Mouse (Mus musculus) limb, embryonic 13.5 days (tissue): ENCODE measurements around the gene Ank3. TPM values are rescaled to one million over a fixed set of nuclear protein-coding genes. Genes with fewer than 3 reads are reported as not detected.

ENCODE experiments used
- ATAC-seq: fragments of 200-750 bp; cut with Nextera tagmentation; 2 replicates; pipeline ENCODE4 v1.8.0; 2017; ENCODE audit warnings: low read depth, moderate number of reproducible peaks, moderate TSS enrichment; ENCODE audit not compliant: low FRiP score
- H3K27ac ChIP-seq: fragments of 300-500 bp; sonication (generic); 2 replicates; pipeline ENCODE4 v1.5.1; 2015; ENCODE audit warnings: inconsistent platforms, mild to moderate bottlenecking, moderate library complexity
- H3K27me3 ChIP-seq: fragments of 300-500 bp; sonication (generic); 2 replicates; pipeline ENCODE4 v1.6.1; 2015; ENCODE audit warnings: mild to moderate bottlenecking, inconsistent platforms
- H3K36me3 ChIP-seq: fragments of 300-500 bp; sonication (generic); 2 replicates; pipeline ENCODE4 v1.6.1; 2015; ENCODE audit warnings: inconsistent platforms, mild to moderate bottlenecking, moderate library complexity
- H3K4me1 ChIP-seq: fragments of 300-500 bp; sonication (generic); 2 replicates; pipeline ENCODE4 v1.6.1; 2015; ENCODE audit warnings: inconsistent platforms
- H3K4me2 ChIP-seq: fragments of 300-500 bp; sonication (generic); replicated peaks from 2 replicates; pipeline ENCODE4 v1.6.1; 2015; ENCODE audit warnings: inconsistent platforms, mild to moderate bottlenecking, moderate library complexity
- H3K4me3 ChIP-seq: fragments of 300-500 bp; sonication (generic); 2 replicates; pipeline ENCODE4 v1.5.1; 2015; ENCODE audit warnings: moderate library complexity, mild to moderate bottlenecking, inconsistent platforms
- H3K9ac ChIP-seq: fragments of 300-500 bp; sonication (generic); 2 replicates; pipeline ENCODE4 v1.6.1; 2015; ENCODE audit warnings: mild to moderate bottlenecking, inconsistent platforms
- H3K9me3 ChIP-seq: fragments of 300-500 bp; sonication (generic); 2 replicates; pipeline ENCODE4 v1.6.1; 2016; ENCODE audit warnings: inconsistent platforms
- WGBS: fragments of 180-500 bp; shearing (Covaris S2); methylation state at CpG from one replicate; pipeline ENCODE4 v1.1.7; 2015; 5-methylcytosine and 5-hydroxymethylcytosine counted together
- polyA plus RNA-seq: library from polyadenylated mRNA; unstranded; fragments of >200 nt; fragmentation: Nextera tagmentation; extraction: Ambion mirVana; gene quantifications from 2 replicates; pipeline ENCODE4 v1.2.1, GENCODE M21; 2015

The Ank3 gene
- polyA plus RNA-seq, 1 experiment from 2014 or later, result 28.0 TPM

DNA sequence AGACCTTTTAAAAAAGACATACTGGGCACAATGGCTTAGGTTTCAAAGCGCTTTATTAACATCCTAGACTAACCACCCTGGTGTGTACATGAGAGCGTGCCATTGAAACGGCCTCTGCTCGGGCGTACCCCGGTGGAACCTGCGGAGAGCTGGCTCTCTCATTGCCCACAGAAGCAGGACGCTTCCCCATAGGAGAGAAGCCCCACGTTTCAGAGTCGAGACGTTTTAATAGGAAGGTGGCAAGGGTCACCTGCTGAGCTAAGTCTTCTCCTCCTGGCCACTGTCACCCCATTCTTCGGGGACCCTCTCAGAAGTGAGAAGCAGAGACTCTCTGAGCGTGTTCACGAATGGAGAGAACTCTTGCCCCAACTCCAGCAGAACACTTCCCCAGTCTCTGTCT, 526.3 kb downstream of the Ank3 start:
- H3K36me3 ChIP-seq, result no peaks in the 10 kb centered on the region
- peak overlapping the region; percentile 43; the same call in 1 of the 2 replicates for H3K9ac ChIP-seq
- ATAC-seq, result no peak
- no peaks in the 10 kb centered on the region for H3K9me3 ChIP-seq
- peak overlapping the region; percentile 38 for H3K4me3 ChIP-seq
- WGBS, result 3% methylated on average over 14 of the region's 14 CpGs
- no peak overlapping the region; the same call in 1 of the 2 replicates for H3K27ac ChIP-seq
- H3K27me3 ChIP-seq, result no peaks in the 10 kb centered on the region
- H3K4me2 ChIP-seq, result peak overlapping the region; percentile 69
- peaks cover 52% of the 10 kb centered on the region for H3K4me1 ChIP-seq

DNA sequence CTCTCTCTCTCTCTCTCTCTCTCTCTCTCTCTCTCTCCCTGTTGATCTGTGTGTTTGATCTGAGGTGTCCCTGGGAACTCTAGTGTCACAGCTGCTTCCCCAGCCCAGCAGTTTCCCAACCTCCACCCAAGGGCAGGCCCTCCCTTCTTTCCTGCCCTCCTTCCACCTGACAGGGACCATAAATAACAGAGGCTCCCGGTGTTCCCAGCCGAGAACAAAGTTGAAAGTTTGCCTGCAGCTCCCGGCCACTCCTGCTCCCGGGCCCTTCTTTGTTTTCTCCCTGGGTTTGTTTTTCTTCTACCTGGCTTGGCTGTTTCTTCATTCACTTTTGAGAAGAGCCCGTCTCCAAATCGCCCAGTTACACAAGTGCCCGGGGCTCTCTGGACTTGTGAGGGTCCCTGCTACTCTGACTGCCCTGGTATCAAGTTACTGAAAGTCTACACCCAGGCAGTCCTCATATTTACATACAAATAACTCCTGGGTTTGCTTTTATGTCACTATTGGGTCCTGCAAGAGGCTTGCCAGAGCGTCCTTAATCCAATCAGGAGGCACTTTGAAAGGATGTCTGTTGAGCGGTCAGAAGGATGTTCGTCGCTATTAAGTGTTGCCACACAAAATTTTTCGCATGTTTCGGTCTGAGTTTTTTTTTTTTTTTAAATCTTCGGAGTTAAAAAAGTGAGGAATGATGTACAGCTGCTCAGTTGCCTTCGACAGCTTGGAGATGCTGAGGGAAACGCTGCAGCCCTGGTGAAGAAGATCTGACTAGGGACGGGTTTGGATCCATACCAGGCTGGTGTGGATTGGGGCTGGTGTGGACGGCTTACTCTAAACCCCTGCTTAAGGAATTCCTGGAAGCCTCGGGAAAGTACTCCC, 526.9 kb downstream of the Ank3 start:
- Histone ChIP-seq H3K27ac (peak overlapping the region; percentile 28; the same call in 1 of the 2 replicates), H3K4me2 (peak overlapping the region; percentile 69), H3K4me3 (peak overlapping the region; percentile 38), H3K27me3 (no peaks in the 10 kb centered on the region), H3K9me3 (no peaks in the 10 kb centered on the region), H3K4me1 (peaks cover 48% of the 10 kb centered on the region), H3K36me3 (no peaks in the 10 kb centered on the region), H3K9ac (peak overlapping the region; percentile 37; the same call in 1 of the 2 replicates)
- peak; percentile 63; the same call in 1 of the 2 replicates for ATAC-seq
- WGBS, result under 1% methylated on average over 19 of the region's 19 CpGs

DNA sequence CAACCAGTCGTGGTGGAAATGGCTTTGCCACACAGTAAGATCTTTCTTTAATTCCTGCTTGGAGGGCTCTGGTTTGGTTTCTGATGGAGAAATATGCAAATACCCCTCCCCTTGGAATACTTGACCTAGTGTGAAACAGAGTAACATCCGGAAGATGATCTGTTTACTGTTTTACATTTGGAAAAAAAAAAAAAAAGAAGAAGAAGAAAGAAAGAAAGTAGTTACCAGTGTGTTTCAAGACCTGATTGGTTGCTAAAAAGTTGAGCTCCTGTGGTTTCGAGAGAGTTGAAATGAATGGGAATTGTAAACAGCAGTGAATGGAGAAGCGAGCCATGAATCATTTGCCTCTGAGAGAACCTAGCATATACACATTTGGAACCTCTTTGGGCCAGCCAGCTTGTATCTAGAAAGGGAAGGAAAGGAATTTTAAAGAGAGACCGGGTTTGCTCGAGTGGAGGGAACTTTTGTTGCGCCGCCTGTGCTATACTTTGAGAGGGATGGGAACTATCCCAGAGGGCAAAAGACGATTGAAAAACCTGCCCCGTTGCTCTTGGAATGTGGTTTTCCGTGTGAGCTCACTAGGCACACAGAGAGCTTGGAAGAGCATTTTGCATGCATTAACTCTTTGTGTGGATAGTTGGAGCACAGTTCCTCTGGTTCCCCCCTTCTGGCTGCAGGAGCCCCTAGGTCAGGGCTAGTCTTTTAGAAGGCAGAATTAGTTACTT, 527.7 kb downstream of the Ank3 start:
- Histone ChIP-seq H3K27ac (peak overlapping the region; percentile 44; the same call in 1 of the 2 replicates), H3K27me3 (no peaks in the 10 kb centered on the region), H3K9ac (peak overlapping the region; percentile 37), H3K36me3 (no peaks in the 10 kb centered on the region), H3K4me3 (peak overlapping the region; percentile 38), H3K4me1 (peaks cover 48% of the 10 kb centered on the region), H3K4me2 (peak overlapping the region; percentile 69), H3K9me3 (no peaks in the 10 kb centered on the region)
- WGBS, result under 1% methylated on average over 11 of the region's 11 CpGs
- ATAC-seq, result no peak

DNA sequence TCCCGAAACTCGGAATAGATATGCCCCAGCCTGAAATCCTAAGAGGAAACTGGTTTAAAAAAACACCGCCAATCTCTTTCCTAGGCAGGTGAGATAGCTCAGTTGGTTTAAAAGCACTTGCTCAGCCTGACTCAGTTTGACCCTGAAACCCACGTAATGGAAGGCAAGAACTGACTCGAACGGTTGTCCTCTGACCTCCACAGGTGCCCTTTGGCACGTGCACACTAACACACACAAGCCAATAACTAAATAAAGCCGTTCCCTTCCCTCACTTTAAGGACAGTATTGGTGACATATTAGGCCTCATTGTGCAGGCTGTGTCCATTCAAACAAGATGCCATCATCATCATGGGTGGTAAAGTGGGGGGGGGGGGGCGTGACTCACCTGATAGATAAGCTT, 528.4 kb downstream of the Ank3 start:
- Histone ChIP-seq H3K4me2 (peak overlapping the region; percentile 69), H3K4me1 (peaks cover 48% of the 10 kb centered on the region), H3K9me3 (no peaks in the 10 kb centered on the region), H3K4me3 (peak overlapping the region; percentile 38), H3K27ac (peak overlapping the region; percentile 44; the same call in 1 of the 2 replicates), H3K9ac (peak overlapping the region; percentile 32; the same call in 1 of the 2 replicates), H3K27me3 (no peaks in the 10 kb centered on the region), H3K36me3 (no peaks in the 10 kb centered on the region)
- WGBS, result 6% methylated on average over 9 of the region's 9 CpGs
- no peak for ATAC-seq

DNA sequence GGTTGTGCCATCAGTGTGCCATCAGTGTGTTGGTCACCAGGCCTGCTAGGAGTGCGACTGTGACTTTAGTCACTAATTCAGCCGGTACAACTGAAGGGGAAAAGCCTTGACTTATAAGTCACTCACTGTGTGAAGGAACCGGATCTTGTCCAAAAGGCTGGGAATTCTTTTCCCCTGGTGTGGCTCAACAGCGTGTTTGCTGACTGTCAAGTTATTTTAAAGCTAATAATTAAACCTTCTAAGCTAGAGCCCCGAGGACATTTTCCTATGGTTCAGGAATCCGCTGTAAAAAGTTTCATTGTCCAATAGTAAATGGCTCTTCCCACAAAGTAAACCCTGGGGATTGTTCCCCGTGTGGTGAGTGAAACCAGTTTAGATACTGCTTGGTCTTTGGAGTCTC, 529.8 kb downstream of the Ank3 start:
- WGBS, result 36% methylated on average over 7 of the region's 7 CpGs
- H3K36me3 ChIP-seq, result peaks cover 8% of the 10 kb centered on the region; the same call in 1 of the 2 replicates
- ATAC-seq, result no peak
- no peaks in the 10 kb centered on the region for H3K27me3 ChIP-seq
- H3K9ac ChIP-seq, result no peak overlapping the region
- peak overlapping the region; percentile 69 for H3K4me2 ChIP-seq
- H3K27ac ChIP-seq, result peak overlapping the region; percentile 3; the same call in 1 of the 2 replicates
- peaks cover 48% of the 10 kb centered on the region for H3K4me1 ChIP-seq
- no peak overlapping the region for H3K4me3 ChIP-seq
- no peaks in the 10 kb centered on the region for H3K9me3 ChIP-seq

DNA sequence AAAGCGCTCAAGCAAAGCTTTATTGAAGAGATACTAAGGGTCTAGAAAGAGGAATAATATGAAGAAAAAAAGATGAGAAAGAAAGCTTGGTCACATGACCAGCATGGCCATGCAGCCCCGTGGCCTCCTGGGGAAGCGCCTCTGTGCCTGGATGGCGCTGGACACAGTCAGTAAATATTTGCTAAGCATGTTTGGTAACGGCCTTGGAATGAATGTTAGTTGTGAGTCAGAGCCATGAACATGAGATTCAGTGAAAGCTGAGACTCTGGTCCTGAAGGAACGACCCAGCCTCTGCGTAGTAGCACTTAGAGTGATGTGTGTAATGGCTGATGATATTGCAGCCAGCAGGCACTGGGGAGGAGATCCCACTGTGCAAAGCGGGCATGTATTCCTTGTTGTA, 531.9 kb downstream of the Ank3 start:
- peaks cover 30% of the 10 kb centered on the region for H3K4me1 ChIP-seq
- no peak overlapping the region for H3K9ac ChIP-seq
- H3K27me3 ChIP-seq, result no peaks in the 10 kb centered on the region
- no peak overlapping the region for H3K4me2 ChIP-seq
- H3K4me3 ChIP-seq, result no peak overlapping the region
- 95% methylated on average over 8 of the region's 8 CpGs for WGBS
- no peak for ATAC-seq
- H3K36me3 ChIP-seq, result peaks cover 13% of the 10 kb centered on the region
- no peak overlapping the region for H3K27ac ChIP-seq
- no peaks in the 10 kb centered on the region for H3K9me3 ChIP-seq

DNA sequence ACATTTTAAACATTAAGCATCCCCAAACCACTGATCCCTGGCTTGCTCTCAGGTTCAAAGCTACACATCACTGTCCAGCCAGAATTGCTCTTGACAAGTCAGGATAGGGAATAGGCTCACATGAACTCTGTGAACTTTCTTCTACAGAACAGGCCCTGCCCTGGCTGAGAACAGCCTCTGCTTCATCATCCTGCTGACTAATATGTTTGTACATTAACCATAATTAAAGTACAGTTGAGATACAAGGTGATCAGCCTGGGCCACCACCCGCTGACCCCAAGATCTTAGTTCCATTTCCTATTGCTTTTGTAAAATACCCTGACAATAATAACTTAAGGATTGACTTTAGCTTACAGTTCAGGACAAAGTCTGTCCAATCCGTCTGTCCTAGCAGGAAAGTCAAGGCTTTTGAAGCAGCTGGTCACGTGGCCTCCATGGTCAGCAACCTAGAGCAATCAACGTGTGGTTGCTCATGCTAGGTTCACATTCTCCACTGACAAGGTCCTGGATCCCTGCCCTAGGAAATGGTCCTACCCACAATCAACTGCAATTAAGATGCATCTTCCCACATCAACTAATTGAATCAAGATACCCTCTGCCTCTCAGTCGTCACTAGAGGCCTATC, 538.0 kb downstream of the Ank3 start:
- H3K36me3 ChIP-seq, result peaks cover 19% of the 10 kb centered on the region
- no peaks in the 10 kb centered on the region for H3K9me3 ChIP-seq
- ATAC-seq, result no peak
- H3K27me3 ChIP-seq, result no peaks in the 10 kb centered on the region
- H3K4me1 ChIP-seq, result no peaks in the 10 kb centered on the region
- H3K4me2 ChIP-seq, result no peak overlapping the region
- no peak overlapping the region for H3K9ac ChIP-seq
- H3K27ac ChIP-seq, result no peak overlapping the region
- 90% methylated on average over 5 of the region's 5 CpGs for WGBS
- H3K4me3 ChIP-seq, result no peak overlapping the region

DNA sequence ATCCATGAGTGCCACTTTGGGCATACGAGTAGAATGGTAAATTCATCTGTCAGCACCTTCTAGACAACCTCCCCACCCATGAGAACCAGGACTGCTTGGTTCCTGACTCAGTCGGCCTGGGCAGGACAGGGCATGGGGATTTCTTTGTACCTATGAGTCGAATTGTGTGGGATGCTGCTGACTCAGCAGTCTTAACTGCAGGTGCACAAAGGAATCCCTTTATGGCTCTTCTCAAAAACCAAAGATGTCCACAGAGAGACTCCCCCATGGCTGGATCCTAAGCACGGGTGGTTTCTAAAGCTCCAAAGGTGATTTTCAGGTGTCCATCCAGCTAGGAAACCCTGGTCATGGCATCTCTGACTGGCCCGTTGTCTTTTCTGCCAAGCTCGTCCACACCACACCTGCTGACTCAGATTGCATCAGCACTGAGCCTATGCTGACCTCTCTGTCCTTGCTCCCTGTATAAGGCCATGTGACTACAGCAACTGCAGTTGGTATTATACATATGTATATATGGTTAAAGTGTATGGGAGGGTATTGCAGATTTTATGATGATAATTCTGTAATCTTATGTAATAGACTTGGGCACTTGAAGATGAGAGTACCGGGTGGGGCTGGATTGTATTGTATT, 538.8 kb downstream of the Ank3 start:
- no peaks in the 10 kb centered on the region for H3K4me1 ChIP-seq
- WGBS, result 88% methylated on average over 7 of the region's 7 CpGs
- H3K4me3 ChIP-seq, result no peak overlapping the region
- H3K27me3 ChIP-seq, result no peaks in the 10 kb centered on the region
- no peak for ATAC-seq
- H3K9ac ChIP-seq, result no peak overlapping the region
- peaks cover 19% of the 10 kb centered on the region for H3K36me3 ChIP-seq
- H3K9me3 ChIP-seq, result no peaks in the 10 kb centered on the region
- no peak overlapping the region for H3K4me2 ChIP-seq
- no peak overlapping the region for H3K27ac ChIP-seq

DNA sequence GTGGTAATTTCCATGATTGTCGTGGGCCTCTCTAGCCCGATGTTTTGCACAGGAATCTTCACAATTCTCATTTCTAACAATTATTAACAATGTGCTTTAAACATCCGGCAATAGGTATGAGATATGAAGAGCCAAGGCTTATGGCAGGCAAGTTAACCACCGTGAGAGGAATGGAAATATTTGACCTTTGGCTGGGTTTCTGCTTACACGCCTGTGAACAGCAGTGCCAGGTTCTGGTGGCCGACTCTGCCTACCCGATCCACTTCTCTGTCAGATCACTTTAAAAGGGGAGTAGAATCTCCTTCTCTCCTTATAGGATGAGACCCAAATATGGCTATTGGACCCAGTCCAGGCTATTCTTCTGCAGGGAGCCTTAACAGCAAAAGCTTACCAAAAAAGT, 540.6 kb downstream of the Ank3 start:
- H3K27me3 ChIP-seq, result no peaks in the 10 kb centered on the region
- H3K4me1 ChIP-seq, result 0 out of 2 replicates have a peak, but pooled peaks cover 5% of the 10 kb centered on the region
- H3K9me3 ChIP-seq, result no peaks in the 10 kb centered on the region
- H3K4me3 ChIP-seq, result no peak overlapping the region
- WGBS, result 84% methylated on average over 7 of the region's 7 CpGs
- H3K4me2 ChIP-seq, result no peak overlapping the region
- no peak for ATAC-seq
- H3K36me3 ChIP-seq, result peaks cover 10% of the 10 kb centered on the region
- no peak overlapping the region for H3K9ac ChIP-seq
- H3K27ac ChIP-seq, result no peak overlapping the region

DNA sequence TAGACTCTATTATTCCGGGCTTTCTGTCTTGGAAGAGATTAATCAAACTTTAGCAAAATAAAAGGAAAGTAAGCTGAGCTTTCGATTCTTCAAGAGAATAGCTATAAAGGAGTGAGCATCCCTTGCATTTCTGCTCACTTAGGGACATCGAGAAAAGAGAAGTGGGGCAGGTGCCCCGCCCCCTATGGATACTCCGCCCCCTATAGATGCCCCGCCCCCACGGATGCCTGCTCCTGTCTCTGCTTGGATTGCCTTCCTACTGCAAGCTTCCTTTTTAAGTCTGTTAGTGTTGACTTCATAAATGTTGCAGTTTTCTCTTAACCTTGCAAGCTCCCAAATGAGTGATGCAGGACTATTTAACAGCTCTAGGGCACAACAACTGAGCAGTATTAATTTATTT, 541.4 kb downstream of the Ank3 start:
- 0 out of 2 replicates have a peak, but pooled peaks cover 5% of the 10 kb centered on the region for H3K4me1 ChIP-seq
- no peak overlapping the region for H3K9ac ChIP-seq
- no peak overlapping the region for H3K27ac ChIP-seq
- H3K27me3 ChIP-seq, result no peaks in the 10 kb centered on the region
- WGBS, result 69% methylated on average over 7 of the region's 7 CpGs
- ATAC-seq, result no peak
- no peak overlapping the region for H3K4me3 ChIP-seq
- peaks cover 6% of the 10 kb centered on the region; the same call in 1 of the 2 replicates for H3K36me3 ChIP-seq
- no peaks in the 10 kb centered on the region for H3K9me3 ChIP-seq
- H3K4me2 ChIP-seq, result no peak overlapping the region

DNA sequence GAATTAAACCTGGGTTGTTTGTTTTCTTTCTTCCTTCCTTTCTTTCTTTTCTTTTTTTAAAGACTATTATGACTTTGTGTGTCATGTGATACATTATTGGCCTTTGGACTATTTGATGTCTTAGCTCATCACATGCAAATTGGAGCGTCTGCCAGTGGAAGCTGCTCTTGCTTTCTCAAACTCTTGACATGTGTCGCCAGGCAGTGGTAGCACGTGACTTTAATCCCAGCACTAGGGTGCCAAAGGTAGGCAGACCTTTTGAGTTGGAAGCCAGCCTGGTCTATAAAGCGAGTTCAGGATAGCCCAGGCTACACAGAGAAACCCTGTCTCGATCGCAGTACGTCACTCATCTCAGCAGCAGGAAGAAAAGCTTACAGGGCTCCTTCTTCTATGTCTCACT, 542.4 kb downstream of the Ank3 start:
- WGBS, result 91% methylated on average over 7 of the region's 7 CpGs
- no peaks in the 10 kb centered on the region for H3K9me3 ChIP-seq

More for the DNA sequence above, 542.4 kb downstream of the Ank3 start:
- ATAC-seq, result no peak
- Histone ChIP-seq H3K9ac (no peak overlapping the region), H3K27me3 (no peaks in the 10 kb centered on the region), H3K4me3 (no peak overlapping the region), H3K4me2 (no peak overlapping the region), H3K36me3 (peaks cover 4% of the 10 kb centered on the region; the same call in 1 of the 2 replicates), H3K27ac (no peak overlapping the region), H3K4me1 (0 out of 2 replicates have a peak, but pooled peaks cover 5% of the 10 kb centered on the region)
